ENCODE assay signal across 8 mouse cellular contexts in genomic region chr17:26112751-26113150, GRCm38 (mm10). TPM values are rescaled to one million over a fixed set of nuclear protein-coding genes. Genes with fewer than 3 reads are reported as not detected.
DNase-seq lines count a peak whose midpoint lies in the region; ATAC-seq and TF ChIP-seq lines count a peak whose summit lies in the region.

No protein-coding gene starts in this region.

- intact Hi-C loops in gastrocnemius, postnatal 14 days (cut with DNase I; ENCODE audit: low total_unique reads): no loop called here

- peak overlapping the region; percentile 70 for H3K4me3 ChIP-seq in kidney, embryonic 15.5 days (replicated peaks)
- peak overlapping the region; percentile 55 for H3K4me3 ChIP-seq in cortical plate, adult 2 months (ENCODE audit: insufficient read depth, low read length)
- H3K4me3 ChIP-seq in hindbrain, postnatal 0 days (ENCODE audit: low read length): peak overlapping the region; percentile 72
- peak overlapping the region; percentile 76 for H3K4me3 ChIP-seq in midbrain, embryonic 16.5 days (ENCODE audit: low read depth, low read length)

- WGBS in kidney, embryonic 15.5 days: 14% methylated on average over 14 of the region's 14 CpGs
- WGBS in hindbrain, postnatal 0 days: 21% methylated on average over 14 of the region's 14 CpGs
- WGBS in midbrain, embryonic 16.5 days: 15% methylated on average over 14 of the region's 14 CpGs

- H3K4me2 ChIP-seq in kidney, embryonic 15.5 days: peak overlapping the region; percentile 97
- H3K4me2 ChIP-seq in hindbrain, postnatal 0 days (ENCODE audit: low read depth, low read length): peak overlapping the region; percentile 95
- peak overlapping the region; percentile 93 for H3K4me2 ChIP-seq in midbrain, embryonic 16.5 days (ENCODE audit: low read length)

- no peaks in the 10 kb centered on the region for H3K36me3 ChIP-seq in kidney, embryonic 15.5 days
- no peaks in the 10 kb centered on the region for H3K36me3 ChIP-seq in hindbrain, postnatal 0 days (ENCODE audit: insufficient read depth, low read length)
- H3K36me3 ChIP-seq in midbrain, embryonic 16.5 days (ENCODE audit: control insufficient read depth, insufficient read depth, low read length): no peaks in the 10 kb centered on the region

- DNase-seq in kidney, adult 8-10 months: no peak
- DNase-seq in hindbrain, postnatal 0 days (ENCODE audit: low spot score): no peak
- no peak for DNase-seq in cerebellum, postnatal 25 days
- no peak for DNase-seq in gastrocnemius, postnatal 14 days
- DNase-seq in ovary, postnatal 36 days (ENCODE audit: low spot score): no peak

- 0 out of 2 replicates have a peak overlapping the region, but pooled peaks have one; percentile 64 for H3K9ac ChIP-seq in kidney, embryonic 15.5 days
- H3K9ac ChIP-seq in hindbrain, postnatal 0 days (replicated peaks; ENCODE audit: low read length): peak overlapping the region; percentile 74
- H3K9ac ChIP-seq in midbrain, embryonic 16.5 days (ENCODE audit: low read depth, low read length): peak overlapping the region; percentile 85

- no peak for TF ChIP-seq POLR2A in cortical plate, adult 2 months (IDR thresholded peaks at IDR 0.05; ENCODE audit: extremely low read depth, insufficient read depth, low read length)

- no peak for ATAC-seq in kidney, embryonic 15.5 days (replicated peaks; ENCODE audit: low FRiP score)
- ATAC-seq in hindbrain, postnatal 0 days: peak; percentile 24
- no peak for ATAC-seq in midbrain, embryonic 16.5 days

- H3K9me3 ChIP-seq in kidney, embryonic 15.5 days (replicated peaks): no peaks in the 10 kb centered on the region
- H3K9me3 ChIP-seq in hindbrain, postnatal 0 days (ENCODE audit: low read length): no peaks in the 10 kb centered on the region
- H3K9me3 ChIP-seq in midbrain, embryonic 16.5 days (replicated peaks; ENCODE audit: control insufficient read depth, low read length, poor library complexity, severe bottlenecking): no peaks in the 10 kb centered on the region

- H3K27me3 ChIP-seq in kidney, embryonic 15.5 days: peaks cover 85% of the 10 kb centered on the region
- 0 out of 2 replicates have a peak, but pooled peaks cover 9% of the 10 kb centered on the region for H3K27me3 ChIP-seq in hindbrain, postnatal 0 days (ENCODE audit: insufficient read depth, low read length)
- peaks cover 23% of the 10 kb centered on the region for H3K27me3 ChIP-seq in midbrain, embryonic 16.5 days (ENCODE audit: control insufficient read depth, insufficient read depth, low read depth, low read length)

- no peak overlapping the region for H3K27ac ChIP-seq in kidney, embryonic 15.5 days
- no peak overlapping the region for H3K27ac ChIP-seq in cortical plate, adult 2 months (ENCODE audit: insufficient read depth, low read length)
- 0 out of 2 replicates have a peak overlapping the region, but pooled peaks have one; percentile 64 for H3K27ac ChIP-seq in hindbrain, postnatal 0 days
- H3K27ac ChIP-seq in midbrain, embryonic 16.5 days (ENCODE audit: low read length): peak overlapping the region; percentile 58; the same call in 1 of the 2 replicates

- no peak for TF ChIP-seq CTCF in cortical plate, adult 2 months (IDR thresholded peaks at IDR 0.05; ENCODE audit: extremely low read depth, insufficient read depth, low read length)
- TF ChIP-seq CTCF in hindbrain, postnatal 0 days (IDR thresholded peaks at IDR 0.05; ENCODE audit: low read depth): no peak

- H3K4me1 ChIP-seq in kidney, embryonic 15.5 days: peaks cover 41% of the 10 kb centered on the region
- H3K4me1 ChIP-seq in cortical plate, adult 2 months (ENCODE audit: control insufficient read depth, insufficient read depth, low read length): no peaks in the 10 kb centered on the region
- no peaks in the 10 kb centered on the region for H3K4me1 ChIP-seq in hindbrain, postnatal 0 days (ENCODE audit: insufficient read depth, low read length)
- H3K4me1 ChIP-seq in midbrain, embryonic 16.5 days (ENCODE audit: control insufficient read depth, insufficient read depth, low read length): peaks cover 3% of the 10 kb centered on the region

RNA-seq across cellular contexts. Expression of gene Tmem8, which starts 0.3 kb away (rescaled TPM):
- 3.8 and 5.1 TPM in 2 replicates for polyA plus RNA-seq in kidney, embryonic 15.5 days (2015; fragmentation: Nextera tagmentation; extraction: Ambion mirVana)
- polyA plus RNA-seq in cortical plate, adult 2 months (2012; rRNA removed): 27.4 and 31.6 TPM in 2 replicates
- 10.4 and 11.8 TPM in 2 replicates for total RNA-seq in hindbrain, postnatal 0 days (2014; rRNA removed)
- 3.8 and 4.0 TPM in 2 replicates for polyA plus RNA-seq in hindbrain, postnatal 0 days (2015; fragmentation: Nextera tagmentation; extraction: Ambion mirVana)
- polyA plus RNA-seq in midbrain, embryonic 16.5 days (2015; fragmentation: Nextera tagmentation; extraction: Ambion mirVana): 3.8 and 3.9 TPM in 2 replicates
- 1 to 10 TPM in 1 of 2 experiments, under 1 TPM in 1; 0.80 to 1.3 TPM for total RNA-seq in gastrocnemius, postnatal 14 days (2021)

RNA-seq across cellular contexts. Expression of gene Mrpl28, which starts 10.5 kb away (rescaled TPM):
- polyA plus RNA-seq in kidney, embryonic 15.5 days (2015; fragmentation: Nextera tagmentation; extraction: Ambion mirVana): 207 and 218 TPM in 2 replicates
- polyA plus RNA-seq in cortical plate, adult 2 months (2012; rRNA removed): 96.3 and 101 TPM in 2 replicates
- 107 and 138 TPM in 2 replicates for total RNA-seq in hindbrain, postnatal 0 days (2014; rRNA removed)
- polyA plus RNA-seq in hindbrain, postnatal 0 days (2015; fragmentation: Nextera tagmentation; extraction: Ambion mirVana): 189 and 194 TPM in 2 replicates
- 161 and 172 TPM in 2 replicates for polyA plus RNA-seq in midbrain, embryonic 16.5 days (2015; fragmentation: Nextera tagmentation; extraction: Ambion mirVana)
- total RNA-seq in gastrocnemius, postnatal 14 days (2021): 10 to 100 TPM; 55.3 to 57.7 TPM

RNA-seq across cellular contexts. Expression of gene Nme4, which starts 17.3 kb away (rescaled TPM):
- 101 and 103 TPM in 2 replicates for polyA plus RNA-seq in kidney, embryonic 15.5 days (2015; fragmentation: Nextera tagmentation; extraction: Ambion mirVana)
- polyA plus RNA-seq in cortical plate, adult 2 months (2012; rRNA removed): 11.5 and 11.8 TPM in 2 replicates
- total RNA-seq in hindbrain, postnatal 0 days (2014; rRNA removed): 20.1 and 23.3 TPM in 2 replicates
- 16.0 and 18.3 TPM in 2 replicates for polyA plus RNA-seq in hindbrain, postnatal 0 days (2015; fragmentation: Nextera tagmentation; extraction: Ambion mirVana)
- polyA plus RNA-seq in midbrain, embryonic 16.5 days (2015; fragmentation: Nextera tagmentation; extraction: Ambion mirVana): 16.8 and 18.3 TPM in 2 replicates
- 1 to 10 TPM; 3.0 to 3.9 TPM for total RNA-seq in gastrocnemius, postnatal 14 days (2021)

RNA-seq across cellular contexts. Expression of gene Decr2, which starts 22.6 kb away (rescaled TPM):
- polyA plus RNA-seq in kidney, embryonic 15.5 days (2015; fragmentation: Nextera tagmentation; extraction: Ambion mirVana): 42.9 and 45.7 TPM in 2 replicates
- polyA plus RNA-seq in cortical plate, adult 2 months (2012; rRNA removed): 43.5 and 49.8 TPM in 2 replicates
- 35.6 and 40.6 TPM in 2 replicates for total RNA-seq in hindbrain, postnatal 0 days (2014; rRNA removed)
- polyA plus RNA-seq in hindbrain, postnatal 0 days (2015; fragmentation: Nextera tagmentation; extraction: Ambion mirVana): 41.1 and 44.7 TPM in 2 replicates
- polyA plus RNA-seq in midbrain, embryonic 16.5 days (2015; fragmentation: Nextera tagmentation; extraction: Ambion mirVana): 38.2 and 41.3 TPM in 2 replicates
- 1 to 10 TPM; 4.0 to 4.5 TPM for total RNA-seq in gastrocnemius, postnatal 14 days (2021)

RNA-seq across cellular contexts. Expression of gene Axin1, which starts 25.7 kb away (rescaled TPM):
- 8.0 and 9.4 TPM in 2 replicates for polyA plus RNA-seq in kidney, embryonic 15.5 days (2015; fragmentation: Nextera tagmentation; extraction: Ambion mirVana)
- 15.4 and 16.0 TPM in 2 replicates for polyA plus RNA-seq in cortical plate, adult 2 months (2012; rRNA removed)
- total RNA-seq in hindbrain, postnatal 0 days (2014; rRNA removed): 36.0 and 51.3 TPM in 2 replicates
- polyA plus RNA-seq in hindbrain, postnatal 0 days (2015; fragmentation: Nextera tagmentation; extraction: Ambion mirVana): 10.0 and 11.2 TPM in 2 replicates
- polyA plus RNA-seq in midbrain, embryonic 16.5 days (2015; fragmentation: Nextera tagmentation; extraction: Ambion mirVana): 19.1 and 20.6 TPM in 2 replicates
- total RNA-seq in gastrocnemius, postnatal 14 days (2021): 10 to 100 TPM; 12.0 to 13.3 TPM

Comparison
In these comparisons a context has a peak if more than half of its experiments do, and no peak if none do; other contexts are left out.
1. H3K27ac ChIP-seq: peak in hindbrain, postnatal 0 days (single experiment) and midbrain, embryonic 16.5 days (single experiment); none in kidney, embryonic 15.5 days (single experiment) and cortical plate, adult 2 months (single experiment).
2. Peak in every context shown above with its lines, with median percentiles within 50 percentile points of each other: H3K4me2 ChIP-seq, H3K4me3 ChIP-seq and H3K9ac ChIP-seq.